Mouse (Mus musculus): ENCODE measurements around the gene Mapk8ip1. TPM values are rescaled to one million over a fixed set of nuclear protein-coding genes. Genes with fewer than 3 reads are reported as not detected.
"Not testable (repeated sequence)": the region's sequence is repeated elsewhere in the genome, so short reads cannot be mapped to it uniquely, and the experiment has no call there.

Mapk8ip1 gene
- total RNA-seq, 2 experiments from 2014 or later: 13.6 to 24.3 TPM

GRCm38 (mm10) chr2:92430089-92430488, 29.0 kb upstream of the Mapk8ip1 start:
- intact Hi-C loops (cut with DNase I; ENCODE audit: low total_unique reads): no loop called here
- no peak for DNase-seq

DNA sequence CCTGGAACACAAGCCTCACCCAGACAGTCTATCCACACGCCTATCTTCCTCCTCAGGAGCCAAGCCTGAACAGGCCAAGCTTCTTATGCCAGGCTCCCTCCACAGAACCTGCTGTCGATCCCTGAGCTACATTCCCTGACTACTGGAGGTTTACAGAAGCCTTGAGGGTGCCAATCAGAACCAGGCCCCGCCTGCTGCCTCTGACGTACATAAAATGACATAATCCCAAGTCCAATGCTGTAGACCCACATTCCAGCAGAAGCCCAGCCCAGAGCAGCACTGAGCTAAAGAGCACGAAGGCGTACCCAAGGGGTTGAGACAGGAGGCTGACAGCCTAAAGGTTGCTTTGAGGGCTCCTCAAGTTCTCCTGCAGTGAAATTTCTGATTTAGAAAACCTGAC, 26.8 kb upstream of the Mapk8ip1 start:
- DNase-seq: peak; percentile 61
- intact Hi-C loops (cut with DNase I; ENCODE audit: low total_unique reads): no loop called here

DNA sequence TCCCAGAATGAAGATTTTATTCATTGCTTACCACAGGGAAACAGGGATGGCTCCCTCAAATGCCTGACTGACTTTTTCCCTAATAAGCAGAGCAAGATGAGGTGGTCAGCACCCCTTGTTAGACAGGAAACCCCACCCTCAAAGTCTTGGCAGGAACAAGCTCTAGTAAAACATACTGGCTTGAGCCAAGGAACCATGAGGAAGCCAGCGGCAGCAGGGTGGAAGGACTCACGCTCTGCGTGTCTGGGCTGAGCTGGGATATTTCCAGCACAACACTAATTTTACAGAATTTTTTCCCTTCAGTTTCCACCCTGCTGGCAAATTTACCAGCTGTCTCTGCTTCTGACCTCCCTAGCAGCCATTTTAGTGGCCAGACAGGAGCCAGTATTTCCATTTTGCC, 25.4 kb upstream of the Mapk8ip1 start:
- intact Hi-C loops (cut with DNase I; ENCODE audit: low total_unique reads): no loop called here
- peak; percentile 56 for DNase-seq

DNA sequence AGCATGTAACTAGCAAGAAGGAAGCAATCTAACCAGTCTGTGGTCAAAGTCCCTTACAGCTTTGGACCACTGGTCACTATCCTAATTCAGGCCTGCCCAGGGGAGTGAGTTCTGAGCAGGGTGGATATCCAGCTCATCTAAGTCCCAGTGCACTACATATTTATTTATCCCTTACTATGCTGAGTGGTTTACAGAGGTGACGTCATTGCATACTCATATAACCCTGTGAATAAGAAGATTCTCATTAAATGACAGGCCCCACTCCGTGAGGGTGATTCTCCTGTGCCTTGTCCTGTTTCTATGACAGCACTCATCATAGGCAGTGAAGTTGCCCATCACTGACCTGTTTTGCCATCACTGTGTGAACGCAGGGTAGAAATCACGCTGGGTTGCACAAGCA, 24.3 kb upstream of the Mapk8ip1 start:
- intact Hi-C loops (cut with DNase I; ENCODE audit: low total_unique reads): no loop called here
- DNase-seq: no peak

GRCm38 (mm10) chr2:92424462-92425308, 23.6 kb upstream of the Mapk8ip1 start:
- intact Hi-C loops (cut with DNase I; ENCODE audit: low total_unique reads): no loop called here
- peak; percentile 62 for DNase-seq

- peak; percentile 96 for DNase-seq
- intact Hi-C loops (cut with DNase I; ENCODE audit: low total_unique reads): no loop called here
Observed at GRCm38 (mm10) chr2:92423702-92424461, 22.8 kb upstream of the Mapk8ip1 start.

GRCm38 (mm10) chr2:92423156-92423555, 22.1 kb upstream of the Mapk8ip1 start:
- no peak for DNase-seq
- intact Hi-C loops (cut with DNase I; ENCODE audit: low total_unique reads): no loop called here

DNA sequence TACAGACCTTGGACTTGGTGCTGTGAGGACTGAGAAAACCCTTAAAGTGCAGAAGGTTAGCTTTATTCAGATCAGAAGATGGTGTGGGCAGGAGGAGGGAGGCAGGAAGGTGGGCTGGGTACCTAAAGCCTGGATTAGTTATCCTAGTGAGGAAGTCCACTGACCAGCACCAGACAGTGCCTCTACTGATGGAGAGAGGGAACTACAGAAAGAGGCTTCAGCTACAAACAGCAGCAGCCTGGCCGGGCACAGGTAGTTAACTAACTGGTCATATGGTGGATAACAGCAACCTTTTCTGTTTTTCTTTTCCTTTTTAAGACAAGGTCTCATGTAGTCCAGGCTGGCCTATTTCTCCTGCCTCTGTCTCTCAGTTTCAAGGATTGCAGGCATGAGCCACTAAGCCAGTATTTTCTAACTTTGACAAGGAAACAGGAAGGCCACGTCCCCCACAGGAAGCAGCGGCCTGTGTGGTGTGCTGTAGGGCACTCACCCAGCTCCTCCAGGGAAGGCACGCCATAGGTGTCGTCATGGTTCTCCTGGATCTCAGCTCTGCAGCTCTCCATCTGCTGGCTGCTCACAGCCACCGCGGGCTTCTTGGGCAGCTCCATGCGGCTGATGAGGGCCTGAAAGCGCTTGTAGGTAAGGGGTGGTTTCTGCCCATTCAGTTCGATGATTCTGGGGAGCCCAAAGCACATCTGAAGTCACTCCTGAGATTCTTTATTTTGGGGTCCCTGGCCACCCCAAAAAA, 21.5 kb upstream of the Mapk8ip1 start:
- intact Hi-C loops (cut with DNase I; ENCODE audit: low total_unique reads): no loop called here
- DNase-seq: no peak

DNA sequence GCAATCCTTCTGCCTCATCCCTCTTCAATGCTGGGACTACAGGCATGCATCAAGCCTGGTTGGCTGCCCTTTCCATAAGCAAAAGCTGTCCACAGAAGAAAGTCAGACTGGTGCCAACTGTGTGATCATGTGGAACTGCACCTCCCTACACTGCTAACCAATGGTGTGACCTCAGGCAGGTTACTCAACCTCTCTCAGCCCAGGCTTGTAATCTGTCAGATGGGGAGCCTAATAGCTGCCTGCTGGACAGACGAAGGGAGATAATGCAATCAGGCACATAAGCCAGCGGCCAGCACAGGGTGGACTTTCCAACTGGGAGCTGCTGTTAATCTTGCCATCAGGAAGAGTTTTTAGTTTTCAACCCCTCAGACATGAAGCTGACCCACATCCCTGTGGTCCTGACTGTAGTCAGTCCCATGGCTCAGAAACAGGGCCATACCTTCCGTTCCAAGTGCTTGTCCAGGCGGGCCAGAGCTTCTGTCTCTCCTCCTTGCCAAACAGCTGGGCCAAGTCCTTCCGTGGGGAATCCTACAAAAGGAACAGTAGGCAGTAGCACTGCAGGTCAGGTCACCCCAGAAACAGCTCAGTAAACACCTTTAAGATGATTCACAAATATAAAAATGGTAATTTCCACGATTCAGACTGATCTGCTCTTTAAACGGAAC, 20.8 kb upstream of the Mapk8ip1 start:
- intact Hi-C loops (cut with DNase I; ENCODE audit: low total_unique reads): no loop called here
- no peak for DNase-seq

GRCm38 (mm10) chr2:92411705-92412104, 10.6 kb upstream of the Mapk8ip1 start:
- intact Hi-C loops (cut with DNase I; ENCODE audit: low total_unique reads): no loop called here
- DNase-seq: no peak

- intact Hi-C loops (cut with DNase I; ENCODE audit: low total_unique reads): no loop called here
- DNase-seq: no peak
Observed at GRCm38 (mm10) chr2:92408309-92409045, 7.4 kb upstream of the Mapk8ip1 start.

DNA sequence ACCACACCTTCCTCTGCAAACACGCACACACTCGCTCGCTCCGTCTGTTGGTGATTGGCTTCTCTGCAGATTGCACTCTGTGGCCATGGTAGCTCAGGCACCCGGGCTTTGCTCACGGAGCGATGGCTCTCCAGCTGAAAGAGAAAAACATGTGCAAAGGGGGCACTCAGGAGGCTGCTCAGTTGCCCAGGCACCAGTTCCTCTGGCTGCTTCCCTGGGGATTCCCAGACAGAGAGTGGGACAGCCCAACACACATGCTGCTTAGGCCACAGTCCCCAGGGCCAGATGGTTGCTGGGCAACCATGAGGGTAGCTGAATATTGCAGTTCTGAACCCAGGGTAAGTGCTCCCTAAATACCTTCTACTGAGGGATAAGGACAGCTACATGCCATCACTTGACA, 4.6 kb upstream of the Mapk8ip1 start:
- no peak for DNase-seq
- intact Hi-C loops (cut with DNase I; ENCODE audit: low total_unique reads): no loop called here

- intact Hi-C loops (cut with DNase I; ENCODE audit: low total_unique reads): no loop called here
- no peak for DNase-seq
Observed at GRCm38 (mm10) chr2:92404737-92405136, 3.7 kb upstream of the Mapk8ip1 start.

DNA sequence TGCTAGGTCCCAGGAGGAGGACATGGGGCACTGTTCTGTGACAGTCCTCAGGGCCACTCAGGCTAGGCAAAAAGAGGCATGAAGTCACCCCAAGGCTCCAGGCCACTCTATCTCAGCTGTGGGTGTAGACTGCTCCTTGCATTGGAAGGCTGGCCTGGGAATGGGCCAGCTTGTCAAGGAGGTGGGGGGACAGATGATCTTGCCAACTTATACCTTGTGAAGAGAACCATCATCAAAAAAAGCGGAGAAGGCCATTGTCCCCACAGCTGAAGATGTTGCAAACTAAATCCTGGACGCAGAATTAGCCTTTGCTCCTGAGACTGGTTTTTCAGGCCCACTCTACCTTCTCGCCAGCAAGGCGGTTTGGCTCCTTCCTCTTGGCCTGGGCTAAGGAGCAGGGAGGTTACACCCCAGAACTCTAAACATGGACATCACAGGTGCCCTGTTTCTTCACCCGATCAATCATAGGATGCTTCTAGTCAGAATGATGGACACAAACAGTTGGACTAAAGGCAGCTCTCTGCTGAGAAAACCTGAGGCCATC, 2.8 kb upstream of the Mapk8ip1 start:
- DNase-seq: no peak
- intact Hi-C loops (cut with DNase I; ENCODE audit: low total_unique reads): no loop called here

DNA sequence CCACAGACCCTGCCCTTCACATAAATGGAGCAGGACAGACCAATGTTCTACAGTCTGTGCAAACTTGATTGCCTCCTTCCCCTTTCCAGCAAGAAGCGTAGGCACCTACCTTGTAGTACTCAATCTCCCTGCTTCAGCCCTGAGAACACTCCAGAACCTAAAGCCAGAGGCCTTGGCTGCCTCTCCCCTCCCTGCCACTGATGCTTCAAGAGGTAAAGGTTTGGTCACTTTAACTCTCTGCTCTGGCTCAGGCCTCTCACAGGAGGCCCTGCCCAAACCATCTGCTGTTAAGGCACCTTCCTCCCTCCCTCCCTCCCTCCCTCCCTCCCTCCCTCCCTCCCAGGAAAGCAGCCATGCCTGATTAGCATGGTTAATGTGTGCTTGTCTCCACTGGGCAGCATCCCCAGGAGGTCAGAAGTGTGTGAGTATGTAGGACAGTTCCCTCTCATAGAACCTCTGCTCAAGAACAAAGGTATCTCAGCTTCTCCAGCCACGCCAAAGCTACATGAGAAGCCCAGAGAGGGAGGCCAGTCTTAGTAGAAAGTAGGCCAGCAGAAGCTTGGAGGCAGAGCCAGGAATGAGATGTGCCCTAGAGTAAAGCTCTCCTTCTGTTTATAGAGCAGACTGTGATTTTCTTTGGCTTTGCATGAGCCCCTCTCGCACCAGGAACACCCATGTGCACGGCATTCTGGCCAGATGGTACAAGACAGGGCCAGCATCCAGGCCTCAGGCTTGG, 1.7 kb upstream of the Mapk8ip1 start:
- no peak for DNase-seq
- intact Hi-C loops (cut with DNase I; ENCODE audit: low total_unique reads): no loop called here

DNA sequence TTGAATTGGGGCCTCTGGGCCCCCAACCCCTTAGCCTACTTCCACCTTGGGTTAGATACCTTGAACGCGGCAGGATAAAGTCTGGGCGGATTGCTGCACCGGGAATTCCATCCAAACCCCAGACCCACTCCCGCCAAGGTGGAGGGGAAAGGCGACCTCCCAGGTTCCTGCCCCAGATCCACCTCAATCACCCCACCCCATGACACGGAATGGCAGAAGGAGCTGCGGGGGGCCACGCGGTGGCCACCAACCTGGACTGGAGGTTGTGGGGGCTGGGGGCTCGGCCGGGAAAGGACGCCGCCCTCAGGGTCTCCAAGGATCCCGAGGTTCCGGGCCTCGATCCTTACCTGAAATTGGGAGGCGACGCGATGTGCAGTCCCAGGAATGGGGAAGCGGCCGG, 381 bp downstream of the Mapk8ip1 start:
- DNase-seq: no peak
- intact Hi-C loops (cut with DNase I; ENCODE audit: low total_unique reads): no loop called here

DNA sequence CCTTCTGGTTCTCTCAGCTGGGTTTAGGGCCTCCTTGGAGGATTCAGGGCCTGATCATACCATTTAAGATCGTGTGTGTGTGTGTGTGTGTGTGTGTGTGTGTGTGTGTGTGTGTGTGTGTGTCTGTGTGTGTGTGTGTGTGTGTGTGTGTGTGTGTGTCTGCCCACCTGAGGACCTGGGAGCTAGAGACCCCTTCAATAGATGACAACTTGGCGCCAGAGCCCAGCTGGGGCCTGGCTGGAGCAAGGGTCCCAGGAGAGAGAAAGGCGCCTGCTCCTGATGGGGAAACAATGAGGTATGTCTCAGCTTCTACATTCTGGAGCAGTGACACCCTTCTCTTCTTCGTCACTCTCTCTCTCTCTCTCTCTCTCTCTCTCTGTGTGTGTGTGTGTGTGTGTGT, 1.2 kb downstream of the Mapk8ip1 start:
- intact Hi-C loops (cut with DNase I; ENCODE audit: low total_unique reads); DNase-seq: not testable (repeated sequence)

DNA sequence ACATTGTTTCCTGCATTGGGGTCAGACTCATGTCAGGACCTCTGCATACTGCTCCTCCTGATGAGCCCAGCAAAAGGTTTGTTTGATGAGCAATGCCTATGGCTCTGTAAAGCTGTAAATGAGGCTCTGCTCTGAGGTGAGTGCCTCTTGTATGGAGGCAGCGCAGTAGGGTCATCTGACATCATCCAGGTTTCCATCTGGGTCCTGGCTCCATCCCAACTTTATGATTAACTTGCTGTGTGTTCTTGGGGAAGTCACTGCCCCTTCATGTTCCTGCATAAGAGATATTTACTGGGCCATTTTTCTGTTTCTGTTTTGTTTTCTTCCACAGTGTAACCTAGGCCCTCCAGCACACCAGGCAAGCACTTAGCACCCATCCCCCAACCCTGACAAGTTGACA, 3.6 kb downstream of the Mapk8ip1 start:
- no peak for DNase-seq
- intact Hi-C loops (cut with DNase I; ENCODE audit: low total_unique reads): loop anchor here (2.0 kb wide), 1 partner anchor 21 kb away; no protein-coding TSS in a partner anchor
